Mouse (Mus musculus) gastrocnemius, postnatal 36 days (tissue): Measurements from ENCODE around the gene Fbh1. TPM values are rescaled to one million over a fixed set of nuclear protein-coding genes. Genes with fewer than 3 reads are reported as not detected.

Experiments used
- DNase-seq, 2 experiments: peaks; one replicate each; pipeline ENCODE4 v3.0.0; 2022
- intact Hi-C: fragments of 180-260 bp; cut with DNase I; formaldehyde crosslinking; loops from one replicate; pipeline ENCODE4 v1.15.1; 2025
- long read RNA-seq, 2 experiments: library from polyadenylated mRNA; stranded (forward); transcript quantifications; one replicate each; pipeline ENCODE4 v2.0.0; 2021
- total RNA-seq, 2 experiments: library from RNA; stranded (reverse); gene quantifications; 2 replicates each; pipeline ENCODE4 v1.2.3; 2021

Fbh1 gene
- total RNA-seq, result 10 to 100 TPM; 26.3 to 30.5 TPM
- long read RNA-seq, experiment 1, partial matches to known transcripts, result 4 of 13 reads
- long read RNA-seq, experiment 1, other reads (novel, unspliced or antisense), result 7 of 13 reads
- long read RNA-seq, experiment 2, partial matches to known transcripts, result 5 of 14 reads
- long read RNA-seq, experiment 2, other reads (novel, unspliced or antisense), result 8 of 14 reads

- DNase-seq, result peak; percentile 100
- intact Hi-C loops, result loop anchor here (5.0 kb wide), 1 partner anchor 70 kb away; the partner anchor contains the start of gene Il15ra
Observed at GRCm38 (mm10) chr2:11777091-11778068, at the start of gene Fbh1, which contains the start of gene Ankrd16. Fbh1 (minus strand) TSS chr2:11777582. Ankrd16 (plus strand) TSS chr2:11777876.

- intact Hi-C loops, result no loop called here
Observed at GRCm38 (mm10) chr2:11801299-11801930, 24.0 kb upstream of the Fbh1 start.

GRCm38 (mm10) chr2:11797930-11798364, 20.6 kb upstream of the Fbh1 start:
- intact Hi-C loops, result no loop called here
- DNase-seq, result no peak

More at GRCm38 (mm10) chr2:11801299-11801930, 24.0 kb upstream of the Fbh1 start:
- DNase-seq, result no peak

DNA sequence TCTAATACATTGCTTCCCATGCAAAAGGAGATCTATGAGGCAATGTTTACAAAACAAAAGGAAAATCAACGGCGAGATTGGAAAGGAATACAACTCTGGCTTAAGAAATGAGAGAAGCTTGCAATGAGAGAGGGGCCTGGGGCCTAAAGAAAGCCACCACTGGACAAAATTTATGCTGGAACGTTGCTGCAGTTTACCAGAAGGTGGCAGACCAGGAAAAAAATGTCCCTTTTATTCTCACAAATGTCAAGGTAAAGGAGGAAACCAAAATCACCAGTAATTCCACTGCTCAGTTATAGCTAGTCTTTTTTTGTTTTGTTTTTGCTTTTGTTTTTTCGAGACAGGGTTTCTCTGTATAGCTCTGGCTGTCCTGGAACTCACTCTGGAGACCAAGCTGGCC, 17.3 kb upstream of the Fbh1 start:
- intact Hi-C loops, result no loop called here
- no peak for DNase-seq

- no peak for DNase-seq
Observed at GRCm38 (mm10) chr2:11784159-11784558, 6.8 kb upstream of the Fbh1 start.

DNA sequence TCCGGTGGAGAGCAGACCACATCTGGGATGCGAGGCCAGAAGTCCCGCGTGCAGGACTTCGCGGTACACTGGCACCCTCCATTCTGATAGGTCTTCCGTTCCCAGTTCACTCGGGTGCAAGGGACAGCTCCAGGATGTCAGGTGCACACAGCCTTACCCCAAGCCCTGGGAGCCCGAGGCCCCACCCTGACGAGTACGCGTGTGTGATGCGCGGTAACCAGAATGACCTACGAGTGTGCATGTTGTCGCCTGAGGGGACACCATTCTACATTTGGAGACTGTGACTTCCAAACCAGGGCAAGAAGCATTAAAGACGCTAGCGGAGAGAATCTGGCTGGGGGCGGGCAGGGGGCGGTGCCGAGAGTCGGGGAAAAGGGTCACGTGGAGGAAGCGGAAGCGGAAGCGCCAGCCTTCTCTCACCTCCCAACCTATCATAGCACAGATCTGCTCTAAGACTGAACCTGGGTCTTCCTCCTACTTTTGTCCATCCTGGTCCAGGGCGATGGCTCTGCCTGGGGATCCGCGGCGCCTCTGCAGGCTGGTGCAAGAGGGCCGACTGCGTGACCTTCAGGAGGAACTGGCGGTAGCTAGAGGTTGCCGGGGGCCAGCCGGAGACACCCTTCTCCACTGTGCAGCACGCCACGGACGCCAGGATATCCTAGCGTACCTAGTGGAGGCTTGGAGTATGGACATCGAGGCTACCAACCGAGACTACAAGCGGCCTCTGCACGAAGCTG, 873 bp upstream of the Fbh1 start:
- peak; percentile 75 to 77 for DNase-seq
- intact Hi-C loops, result loop anchor here (5.0 kb wide), 1 partner anchor 71 kb away; the partner anchor contains the start of gene Il15ra

More at GRCm38 (mm10) chr2:11784159-11784558, 6.8 kb upstream of the Fbh1 start:
- intact Hi-C loops, result no loop called here

DNA sequence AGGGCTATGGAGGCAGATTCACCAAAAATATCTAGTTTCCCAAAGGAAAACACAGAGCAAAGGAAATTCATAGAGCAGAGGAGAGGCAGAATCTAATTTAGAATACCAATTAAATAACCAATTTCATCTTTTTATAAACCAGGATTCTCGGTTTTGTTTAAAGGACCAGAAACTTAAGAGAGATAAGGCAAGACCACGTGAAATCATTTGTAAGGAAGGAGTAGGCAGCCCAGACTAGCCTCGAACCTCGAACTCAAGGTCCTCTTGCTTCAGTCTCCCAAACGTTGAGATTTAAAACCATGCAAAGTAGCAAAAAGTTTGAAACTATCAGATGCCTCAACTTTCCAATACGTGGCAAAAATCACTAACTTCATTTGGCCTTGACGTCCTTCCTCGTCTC, 967 bp downstream of the Fbh1 start:
- intact Hi-C loops, result loop anchor here (5.0 kb wide), 1 partner anchor 69 kb away; the partner anchor contains the start of gene Il15ra
- DNase-seq, result no peak

- no peak for DNase-seq
- intact Hi-C loops, result loop anchor here (5.0 kb wide), 1 partner anchor 68 kb away; the partner anchor contains the start of gene Il15ra
Observed at GRCm38 (mm10) chr2:11775121-11775520, 2.3 kb downstream of the Fbh1 start.

- peak in 1 of 2 experiments; percentile 10 for DNase-seq
- intact Hi-C loops, result no loop called here
Observed at GRCm38 (mm10) chr2:11774426-11774825, 3.0 kb downstream of the Fbh1 start.

GRCm38 (mm10) chr2:11772401-11772800, 5.0 kb downstream of the Fbh1 start:
- no peak for DNase-seq
- intact Hi-C loops, result no loop called here

DNA sequence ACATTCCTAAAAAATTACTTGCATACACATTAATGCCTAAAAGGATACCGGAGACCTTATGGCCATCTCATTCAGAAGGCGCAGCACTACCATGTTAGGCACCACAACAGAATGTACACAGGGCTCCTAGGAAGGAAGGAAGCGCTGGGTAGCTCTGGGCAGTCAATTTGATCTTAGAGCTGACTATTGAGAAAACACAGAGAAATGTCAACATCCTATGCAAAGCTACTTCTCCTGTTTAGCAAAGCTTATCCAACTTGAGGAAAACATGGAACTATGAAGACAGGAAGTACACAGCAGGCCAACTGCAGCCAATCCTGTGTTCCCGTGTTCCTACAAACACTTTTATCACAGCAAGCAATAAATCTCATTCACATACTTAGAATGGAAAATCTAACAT, 5.7 kb downstream of the Fbh1 start:
- DNase-seq, result no peak
- intact Hi-C loops, result no loop called here

- intact Hi-C loops, result no loop called here
- DNase-seq, result peak; percentile 25 to 57
Observed at GRCm38 (mm10) chr2:11767161-11767545, 10.2 kb downstream of the Fbh1 start.

DNA sequence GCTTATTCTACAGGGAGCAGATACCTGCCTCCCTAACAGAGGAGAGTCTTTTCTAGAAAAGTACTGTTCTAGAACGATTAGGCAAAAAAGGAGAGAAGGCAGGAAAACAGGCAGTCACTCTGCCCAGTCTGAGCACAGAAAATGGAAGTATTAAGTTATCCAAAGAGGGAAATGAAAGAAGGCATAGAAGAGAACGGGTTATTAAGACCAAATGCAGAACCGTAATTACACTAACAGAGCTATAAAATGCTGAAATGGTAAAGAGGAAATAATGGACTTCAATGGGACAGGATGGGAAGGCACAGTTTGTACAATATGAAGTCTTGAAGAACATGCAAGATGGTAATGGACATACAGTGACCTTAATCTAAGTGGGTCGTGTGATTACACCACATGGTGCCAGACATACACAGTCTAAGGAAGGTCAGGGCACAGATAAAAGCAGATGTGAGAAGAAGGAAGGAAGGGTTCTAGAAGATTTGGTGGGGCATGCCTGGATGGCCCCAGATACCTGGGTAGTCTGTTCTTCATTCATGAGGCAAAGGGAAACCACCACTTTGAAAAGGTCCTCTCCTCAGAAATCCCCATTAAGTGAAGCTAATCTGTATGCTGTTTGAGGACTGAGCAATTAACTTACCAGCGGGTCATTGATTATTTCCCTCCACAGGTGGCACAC, 10.8 kb downstream of the Fbh1 start:
- DNase-seq, result no peak
- intact Hi-C loops, result no loop called here

GRCm38 (mm10) chr2:11765694-11766093, 11.7 kb downstream of the Fbh1 start:
- intact Hi-C loops, result no loop called here
- DNase-seq, result no peak

DNA sequence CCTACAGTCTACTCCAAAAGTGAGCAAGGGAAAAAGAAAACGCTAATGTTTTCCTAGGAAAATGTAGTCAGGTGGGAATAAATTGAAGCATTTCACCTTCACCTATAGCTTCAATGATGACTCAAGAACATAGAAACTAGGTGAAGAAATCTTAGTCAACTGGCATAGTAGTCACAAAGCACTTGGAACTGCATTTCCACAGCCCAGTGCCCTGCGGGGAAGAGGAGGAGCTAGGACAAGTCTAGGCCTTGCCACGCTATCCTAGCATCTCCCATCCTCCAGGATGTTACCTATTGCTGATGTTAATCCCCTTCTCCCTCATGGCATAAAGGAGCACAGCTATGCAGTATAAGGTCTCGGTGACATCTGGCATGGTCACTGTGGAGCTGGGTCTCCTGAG, 14.8 kb downstream of the Fbh1 start:
- intact Hi-C loops, result no loop called here
- DNase-seq, result no peak

DNA sequence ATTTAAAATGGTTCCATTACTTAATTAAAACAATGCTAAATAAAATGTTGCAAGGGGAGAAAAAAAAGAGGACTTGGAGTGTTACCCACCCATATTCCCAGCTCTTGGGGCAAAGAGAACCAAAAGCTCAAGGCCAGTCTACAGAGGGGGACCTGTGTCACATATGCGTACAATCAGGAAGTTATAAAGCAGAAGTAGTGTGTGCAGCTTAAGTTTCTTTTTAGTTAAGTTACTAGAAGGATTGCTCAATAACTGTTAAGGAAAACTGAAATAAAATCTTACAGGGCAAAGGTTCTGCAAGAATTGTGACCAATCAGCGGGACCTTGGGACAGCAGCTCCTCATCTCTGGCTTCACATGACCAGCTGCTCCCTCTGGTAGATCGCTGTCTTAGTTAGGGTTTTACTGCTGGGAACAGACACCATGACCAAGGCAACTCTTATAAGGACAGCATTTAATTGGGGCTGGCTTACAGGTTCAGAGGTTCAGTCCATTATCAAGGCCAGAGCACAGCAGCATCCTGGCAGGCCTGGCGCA, 37.8 kb downstream of the Fbh1 start:
- DNase-seq, result no peak
- intact Hi-C loops, result no loop called here

DNA sequence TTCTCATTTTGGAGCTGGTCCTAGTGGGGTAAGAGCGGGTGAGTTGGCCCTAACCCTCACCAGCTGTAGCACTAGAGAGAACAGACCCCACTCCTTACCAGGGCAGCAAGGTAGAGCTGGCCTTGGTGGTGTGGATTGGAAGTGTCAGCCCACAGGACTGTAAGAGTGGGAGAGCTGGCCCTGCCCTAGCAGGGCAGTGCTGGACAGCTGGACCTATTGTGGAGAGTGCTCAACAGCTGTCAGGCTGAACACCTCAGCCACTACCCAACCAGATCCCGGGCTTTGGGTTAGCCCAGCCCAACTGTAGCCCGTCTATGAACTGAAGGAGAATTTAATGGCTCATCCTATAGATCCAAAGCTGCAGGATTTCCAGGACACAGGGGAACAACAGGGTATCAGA, 38.6 kb downstream of the Fbh1 start:
- intact Hi-C loops, result no loop called here
- no peak for DNase-seq

DNA sequence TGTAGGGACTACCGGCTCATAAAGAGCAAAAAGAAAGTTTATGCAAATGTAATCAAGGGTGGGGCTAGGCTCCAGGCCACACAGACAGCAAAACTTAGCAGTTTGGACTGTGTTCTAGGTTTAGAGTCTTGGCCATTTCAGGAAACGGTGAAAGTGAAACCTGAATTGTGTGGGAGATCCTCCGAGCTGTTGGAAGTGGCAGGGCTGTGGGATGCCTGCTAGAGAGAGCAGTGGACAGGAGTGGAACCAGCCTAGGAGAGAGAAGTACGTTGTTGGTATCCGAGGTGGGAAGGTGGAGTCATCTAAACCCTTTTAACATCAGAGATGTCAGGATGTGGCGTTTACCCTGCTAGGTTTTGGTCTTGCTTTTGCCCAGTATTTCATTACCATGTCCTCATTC, 41.5 kb downstream of the Fbh1 start:
- intact Hi-C loops, result no loop called here
- DNase-seq, result no peak

DNA sequence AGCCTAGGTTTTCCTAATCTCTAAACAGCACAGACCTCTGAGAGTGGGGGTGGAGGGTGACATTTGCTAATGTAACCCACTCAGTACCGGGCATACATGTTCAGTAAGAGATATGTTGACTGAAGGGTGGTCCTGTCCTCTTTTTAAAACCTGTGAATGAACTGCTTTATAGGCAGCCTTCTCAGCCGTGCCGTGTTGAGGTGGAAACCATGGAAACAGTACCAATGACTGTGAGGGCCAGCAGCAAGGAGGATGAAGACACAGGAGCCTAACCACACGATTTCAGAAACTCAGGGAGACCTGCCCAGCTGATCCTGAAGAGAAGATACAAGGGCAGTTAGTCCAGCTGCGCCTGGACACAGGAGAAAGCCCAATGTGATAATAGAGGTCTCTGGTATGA, 44.4 kb downstream of the Fbh1 start:
- no peak for DNase-seq
- intact Hi-C loops, result no loop called here
